Mouse (Mus musculus): ENCODE results near the gene Acox2. TPM values are rescaled to one million over a fixed set of nuclear protein-coding genes. Genes with fewer than 3 reads are reported as not detected.

Acox2 gene
- polyA plus RNA-seq (2017; shearing (Covaris generic)): not detected

GRCm38 (mm10) chr14:8259166-8259565 lies at the start of gene Acox2:
Gene Acox2 (minus strand): TSS chr14:8259353.

GRCm38 (mm10) chr14:8213803-8214224 lies 45.3 kb downstream of the Acox2 start, which contains the start of gene Kctd6:
Gene Kctd6 (plus strand): TSS chr14:8214140.

Other genes with a start within 250 kb of the Acox2 start
- 45.1 TPM for gene Rpp14, start 179.0 kb downstream of the Acox2 start, polyA plus RNA-seq (2017; shearing (Covaris generic))
- 40.2 TPM for gene Pxk, start 161.1 kb downstream of the Acox2 start, polyA plus RNA-seq (2017; shearing (Covaris generic))
- 172 TPM for gene Pdhb, start 86.3 kb downstream of the Acox2 start, polyA plus RNA-seq (2017; shearing (Covaris generic))
- 1.1 TPM for gene Kctd6, start 45.2 kb downstream of the Acox2 start, polyA plus RNA-seq (2017; shearing (Covaris generic))
- gene Fam107a, start 58.7 kb upstream of the Acox2 start, polyA plus RNA-seq (2017; shearing (Covaris generic)): not detected
- not detected for gene Oit1, start 119.4 kb upstream of the Acox2 start, polyA plus RNA-seq (2017; shearing (Covaris generic))

Data from inflammation-experienced regulatory T-cells, adult 16 weeks (primary cell).